Mouse (Mus musculus): Measurements from ENCODE around the gene Bbox1. TPM values are rescaled to one million over a fixed set of nuclear protein-coding genes. Genes with fewer than 3 reads are reported as not detected.

Gene Bbox1
- polyA plus RNA-seq (2015; fragmentation: Nextera tagmentation; extraction: Ambion mirVana) = 0.08 TPM in 1 of 2 replicates, not detected in the other

DNA sequence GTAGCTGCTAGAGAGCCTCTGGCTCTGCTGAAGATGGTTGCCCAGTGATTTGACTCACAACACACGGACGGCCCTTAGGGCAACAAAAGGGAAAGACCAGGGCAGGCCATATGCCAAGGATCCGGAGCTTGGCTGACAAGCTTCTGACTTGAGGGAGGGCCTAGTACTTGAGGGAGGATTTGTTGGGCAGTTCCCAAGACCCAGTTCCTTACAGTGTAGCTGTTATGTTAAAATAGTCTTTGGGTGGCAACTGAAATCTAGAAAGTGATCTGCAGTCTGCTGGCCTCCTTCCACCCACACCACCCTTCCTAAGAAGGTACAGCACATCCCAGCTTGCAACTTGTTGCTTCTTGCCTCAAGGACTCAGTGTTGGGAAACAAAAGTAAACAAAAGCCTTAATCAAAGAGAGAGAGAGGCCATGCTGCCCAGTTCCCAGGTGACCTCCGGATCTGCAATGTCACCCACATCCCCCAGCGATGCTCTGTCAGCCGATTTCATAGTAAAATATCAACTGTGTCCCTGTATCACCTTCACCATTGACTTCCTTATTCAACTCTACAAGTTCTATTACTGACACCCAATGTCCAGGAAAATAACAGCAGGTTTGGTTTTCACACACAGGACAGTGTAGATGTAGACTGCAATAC is at the start of gene Bbox1:
Gene Bbox1, minus strand, starts transcription at position 52 of the 647 bp plus-strand sequence.
- H3K4me2 ChIP-seq = no peak within 1 kb of the TSS
- 89% methylated on average over 6 of the region's 6 CpGs for whole genome bisulfite sequencing
- no peaks in the 10 kb centered on the region for H3K9me3 ChIP-seq
- no peaks in the 10 kb centered on the region for H3K4me1 ChIP-seq (replicated peaks)
- H3K27ac ChIP-seq = no peak within 1 kb of the TSS
- H3K9ac ChIP-seq = no peak within 1 kb of the TSS
- no peaks in the 10 kb centered on the region for H3K36me3 ChIP-seq
- no peak for ATAC-seq (ENCODE audit: low FRiP score)
- no peaks in the 10 kb centered on the region for H3K27me3 ChIP-seq
- H3K4me3 ChIP-seq = no peak within 1 kb of the TSS

DNA sequence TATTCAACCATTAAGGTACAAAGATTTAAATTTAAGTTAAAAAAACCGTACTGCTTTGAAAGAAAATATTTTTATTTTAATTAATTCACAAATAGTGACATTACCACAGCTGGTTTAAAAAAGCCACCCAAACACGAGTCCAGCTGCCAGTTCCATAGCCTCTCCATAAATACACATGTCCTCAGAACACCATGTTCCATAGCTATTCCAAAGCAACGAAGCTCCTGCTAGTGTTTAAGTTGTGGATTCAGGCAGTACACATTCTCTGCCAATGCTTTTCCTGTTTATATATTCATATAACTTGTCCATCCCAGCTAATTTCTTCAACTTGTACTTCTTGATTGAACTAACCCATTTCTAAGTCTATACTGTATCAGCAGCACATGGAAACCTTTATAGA is 49.5 kb upstream of the Bbox1 start:
- Histone ChIP-seq H3K36me3 (no peaks in the 10 kb centered on the region), H3K4me3 (no peak overlapping the region), H3K9me3 (no peaks in the 10 kb centered on the region), H3K27me3 (peaks cover 12% of the 10 kb centered on the region), H3K27ac (no peak overlapping the region), H3K4me2 (no peak overlapping the region), H3K9ac (no peak overlapping the region), H3K4me1 (replicated peaks) (peaks cover 11% of the 10 kb centered on the region)
- ATAC-seq (ENCODE audit: low FRiP score) = no peak
- 85% methylated on average over 3 of the region's 3 CpGs for WGBS

DNA sequence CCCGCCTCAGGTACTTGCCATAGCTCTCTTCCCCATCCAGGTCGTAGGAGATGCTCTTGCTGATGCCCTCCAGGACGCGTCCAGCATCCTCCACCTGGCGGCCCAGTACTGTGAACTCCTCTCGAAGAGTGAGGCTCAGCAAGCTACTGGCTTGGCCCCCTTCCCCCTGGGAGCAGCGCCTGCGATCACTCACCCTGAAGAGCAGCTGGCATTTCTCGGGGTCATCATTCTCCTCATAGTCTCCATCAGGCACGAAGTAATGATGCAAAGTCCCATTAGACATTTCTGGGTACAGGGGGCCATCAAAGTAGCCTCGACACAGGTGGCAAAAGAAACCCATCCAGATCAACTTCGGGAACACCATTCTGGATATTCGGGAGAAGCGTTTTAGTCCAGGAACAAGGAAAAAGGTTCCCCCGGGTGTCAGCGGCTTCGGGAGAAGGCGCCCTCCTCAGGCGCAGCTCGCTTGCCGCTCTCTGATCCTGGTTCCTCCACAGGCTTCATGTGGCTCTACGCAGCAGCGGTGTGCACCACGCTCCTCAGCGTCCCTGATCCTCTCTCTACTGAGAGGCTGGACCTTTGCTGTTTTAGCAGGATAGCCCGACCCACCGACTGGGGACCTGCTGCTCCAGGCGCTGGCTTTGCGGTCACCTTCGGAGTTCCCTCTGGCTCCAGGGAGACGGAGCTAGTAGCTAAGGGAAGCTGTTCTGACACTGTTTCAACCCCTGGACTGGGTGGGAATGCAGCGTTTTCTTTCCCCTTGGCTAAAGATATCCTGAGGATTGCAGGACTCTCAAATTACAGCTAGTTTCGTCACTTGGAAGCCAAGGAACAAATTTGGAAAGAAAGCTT is 48.3 kb upstream of the Bbox1 start, which contains the start of gene Fibin:
Gene Fibin, minus strand, starts transcription at position 752 of the 852 bp plus-strand sequence.
- no peaks in the 10 kb centered on the region for H3K36me3 ChIP-seq
- peaks cover 12% of the 10 kb centered on the region for H3K27me3 ChIP-seq
- peak within 1 kb of the TSS; percentile 87 for H3K4me2 ChIP-seq
- peak; percentile 84 for ATAC-seq (ENCODE audit: low FRiP score)
- H3K4me1 ChIP-seq (replicated peaks) = peaks cover 11% of the 10 kb centered on the region
- no peaks in the 10 kb centered on the region for H3K9me3 ChIP-seq
- peak within 1 kb of the TSS; percentile 52 for H3K4me3 ChIP-seq
- H3K27ac ChIP-seq = no peak within 1 kb of the TSS
- peak within 1 kb of the TSS; percentile 71 for H3K9ac ChIP-seq
- WGBS = 2% methylated on average over 33 of the region's 33 CpGs

DNA sequence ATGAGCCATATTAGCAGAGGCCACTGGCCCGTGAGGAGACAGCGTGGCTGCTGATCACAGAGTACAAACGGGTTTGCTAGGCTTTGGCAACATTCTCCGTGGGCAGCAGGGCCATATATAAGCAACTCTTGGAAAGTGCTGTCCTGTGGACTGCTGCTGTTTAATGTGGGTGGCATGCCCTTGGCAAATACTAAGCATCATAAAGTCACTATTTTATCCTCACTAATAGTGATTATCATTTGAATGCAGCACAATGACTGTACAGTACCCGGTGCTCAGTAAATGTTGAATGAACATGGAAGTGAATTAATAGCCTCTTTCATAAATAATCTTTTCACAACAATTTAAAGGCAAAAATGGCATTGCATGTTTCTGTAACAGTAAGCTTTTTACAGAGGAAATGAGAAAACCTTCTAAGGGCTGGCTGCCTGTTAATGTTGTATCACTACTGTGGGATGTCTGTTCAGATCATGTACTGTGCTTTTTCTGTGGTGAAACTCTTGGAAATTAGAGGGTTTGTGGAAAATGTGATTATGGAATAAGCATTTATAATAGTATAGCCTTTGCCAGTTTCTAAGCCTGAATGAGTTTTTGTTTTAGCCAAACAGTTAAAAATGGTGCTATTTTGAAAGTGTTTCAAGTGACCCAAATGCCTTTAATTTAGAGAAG is 39.1 kb upstream of the Bbox1 start:
- Histone ChIP-seq H3K27me3 (no peaks in the 10 kb centered on the region), H3K4me1 (replicated peaks) (peaks cover 6% of the 10 kb centered on the region), H3K4me2 (no peak overlapping the region), H3K36me3 (no peaks in the 10 kb centered on the region), H3K9me3 (no peaks in the 10 kb centered on the region), H3K4me3 (no peak overlapping the region), H3K27ac (no peak overlapping the region), H3K9ac (no peak overlapping the region)
- WGBS = 78% methylated on average over 5 of the region's 5 CpGs
- no peak for ATAC-seq (ENCODE audit: low FRiP score)

DNA sequence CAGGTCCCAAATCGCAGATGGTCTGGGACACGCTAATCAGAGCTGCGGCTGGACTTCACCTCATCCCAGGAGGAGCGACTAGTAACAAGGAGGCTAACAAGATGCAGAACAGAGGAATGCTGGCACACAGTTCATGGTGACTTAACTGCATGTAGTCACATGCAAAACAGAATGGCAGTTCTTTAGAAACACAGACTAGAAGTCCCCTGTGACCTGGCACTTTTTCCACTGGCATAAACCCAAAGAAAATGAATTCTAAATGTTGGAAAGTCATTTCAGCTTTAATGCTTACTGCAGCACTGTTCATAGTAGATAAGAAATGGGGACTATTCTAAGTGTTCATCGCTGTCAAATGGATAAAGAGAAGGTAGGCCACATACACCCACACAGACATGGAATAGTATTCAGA is 37.5 kb upstream of the Bbox1 start:
- Histone ChIP-seq H3K36me3 (no peaks in the 10 kb centered on the region), H3K9me3 (no peaks in the 10 kb centered on the region), H3K27me3 (no peaks in the 10 kb centered on the region), H3K4me3 (no peak overlapping the region), H3K27ac (no peak overlapping the region), H3K4me1 (replicated peaks) (peaks cover 6% of the 10 kb centered on the region), H3K4me2 (no peak overlapping the region), H3K9ac (no peak overlapping the region)
- WGBS = 29% methylated on average over 5 of the region's 5 CpGs
- peak; percentile 66; the same call in 1 of the 2 replicates for ATAC-seq (ENCODE audit: low FRiP score)

DNA sequence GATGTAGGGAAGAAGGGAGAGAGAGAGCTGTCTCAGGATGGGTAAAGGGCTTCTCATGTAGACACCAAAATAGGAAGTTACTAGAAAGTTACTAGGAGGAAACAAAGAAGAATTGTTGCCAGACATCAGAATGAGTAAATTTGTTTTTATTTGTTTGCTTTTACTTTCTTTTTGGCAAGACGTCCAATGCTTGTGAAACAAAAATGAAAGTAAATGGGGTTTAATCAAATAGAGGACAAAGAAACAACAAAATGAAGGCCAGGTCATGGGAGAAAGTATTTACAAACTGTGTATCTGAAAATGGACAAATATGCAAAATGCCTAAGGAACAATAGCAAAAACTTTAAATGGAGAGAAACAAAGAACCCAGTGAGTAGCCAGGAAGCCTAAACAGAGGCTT is 37.0 kb upstream of the Bbox1 start:
- H3K36me3 ChIP-seq = no peaks in the 10 kb centered on the region
- no peak overlapping the region for H3K4me3 ChIP-seq
- WGBS = 40% methylated on average over 1 of the region's 1 CpGs
- H3K4me1 ChIP-seq (replicated peaks) = peaks cover 6% of the 10 kb centered on the region
- ATAC-seq (ENCODE audit: low FRiP score) = no peak
- H3K9me3 ChIP-seq = no peaks in the 10 kb centered on the region
- no peak overlapping the region for H3K9ac ChIP-seq
- H3K27ac ChIP-seq = no peak overlapping the region
- H3K27me3 ChIP-seq = no peaks in the 10 kb centered on the region
- H3K4me2 ChIP-seq = no peak overlapping the region

DNA sequence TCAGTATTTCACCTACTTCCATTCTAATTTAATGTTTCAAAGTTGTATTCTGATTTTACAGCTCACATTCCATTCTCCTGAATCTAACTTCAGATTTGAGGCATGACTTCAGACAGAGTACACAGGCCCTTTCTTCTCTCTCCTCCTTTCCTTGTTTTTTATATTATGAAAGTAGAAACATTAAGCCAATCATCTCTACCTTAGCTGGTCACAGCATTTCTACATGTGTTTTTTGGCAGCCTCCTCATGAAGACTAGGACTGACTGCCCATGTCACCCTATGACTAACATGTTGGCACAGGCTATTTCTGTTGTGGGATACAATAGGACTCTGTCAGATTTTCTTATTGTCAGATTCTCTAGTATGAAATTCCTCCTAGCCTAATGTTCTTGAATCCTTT is 14.6 kb upstream of the Bbox1 start:
- no peak for ATAC-seq (ENCODE audit: low FRiP score)
- no peak overlapping the region for H3K4me3 ChIP-seq
- H3K27me3 ChIP-seq = no peaks in the 10 kb centered on the region
- no peaks in the 10 kb centered on the region for H3K4me1 ChIP-seq (replicated peaks)
- H3K9me3 ChIP-seq = no peaks in the 10 kb centered on the region
- no peak overlapping the region for H3K27ac ChIP-seq
- no peak overlapping the region for H3K9ac ChIP-seq
- H3K4me2 ChIP-seq = no peak overlapping the region
- H3K36me3 ChIP-seq = no peaks in the 10 kb centered on the region

DNA sequence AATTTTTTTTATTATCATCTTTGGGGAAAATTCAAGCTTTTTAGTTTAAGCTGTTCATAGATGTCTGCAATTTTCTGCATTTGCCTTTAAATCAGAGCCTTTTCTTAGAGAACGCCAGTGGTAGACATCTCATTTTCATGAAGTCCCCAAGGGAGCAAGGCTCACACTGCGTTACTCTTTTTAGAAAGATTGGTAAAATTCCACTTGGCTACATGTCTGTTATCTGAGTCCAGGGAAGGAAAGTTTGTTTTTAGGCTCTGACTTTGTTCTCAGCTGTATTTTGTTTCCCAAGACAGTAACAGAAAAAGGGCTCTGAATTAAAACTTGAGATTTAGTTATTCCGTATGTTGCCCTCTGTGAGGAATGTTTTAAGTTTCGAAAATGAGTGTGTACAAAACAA is 5.6 kb upstream of the Bbox1 start:
- no peak overlapping the region for H3K4me3 ChIP-seq
- no peak overlapping the region for H3K27ac ChIP-seq
- H3K4me1 ChIP-seq (replicated peaks) = no peaks in the 10 kb centered on the region
- H3K4me2 ChIP-seq = no peak overlapping the region
- 81% methylated on average over 4 of the region's 4 CpGs for WGBS
- ATAC-seq (ENCODE audit: low FRiP score) = no peak
- no peak overlapping the region for H3K9ac ChIP-seq
- H3K27me3 ChIP-seq = no peaks in the 10 kb centered on the region
- no peaks in the 10 kb centered on the region for H3K36me3 ChIP-seq
- no peaks in the 10 kb centered on the region for H3K9me3 ChIP-seq

DNA sequence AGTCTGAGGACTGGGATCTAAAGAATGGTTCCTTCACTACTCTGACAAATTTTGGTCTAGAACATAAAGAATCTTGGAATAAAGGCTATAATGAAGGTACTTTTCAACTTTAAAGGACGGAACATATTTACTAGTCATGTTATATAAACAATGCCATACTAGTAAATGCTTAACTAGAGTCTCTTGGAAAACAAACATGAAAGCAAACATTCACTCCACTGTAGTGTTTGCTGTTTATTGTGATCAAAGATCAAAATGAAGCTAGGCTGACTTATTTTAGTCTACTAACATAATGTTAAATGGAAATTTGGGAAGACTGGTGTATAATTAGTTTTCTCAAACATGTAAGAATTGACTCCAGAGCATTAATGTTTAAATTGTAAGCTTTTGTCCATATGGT is 4.9 kb upstream of the Bbox1 start:
- Histone ChIP-seq H3K36me3 (no peaks in the 10 kb centered on the region), H3K27me3 (no peaks in the 10 kb centered on the region), H3K9me3 (no peaks in the 10 kb centered on the region), H3K9ac (no peak overlapping the region), H3K4me1 (replicated peaks) (no peaks in the 10 kb centered on the region), H3K27ac (no peak overlapping the region), H3K4me3 (no peak overlapping the region), H3K4me2 (no peak overlapping the region)
- no peak for ATAC-seq (ENCODE audit: low FRiP score)
- WGBS = 77% methylated on average over 1 of the region's 1 CpGs

DNA sequence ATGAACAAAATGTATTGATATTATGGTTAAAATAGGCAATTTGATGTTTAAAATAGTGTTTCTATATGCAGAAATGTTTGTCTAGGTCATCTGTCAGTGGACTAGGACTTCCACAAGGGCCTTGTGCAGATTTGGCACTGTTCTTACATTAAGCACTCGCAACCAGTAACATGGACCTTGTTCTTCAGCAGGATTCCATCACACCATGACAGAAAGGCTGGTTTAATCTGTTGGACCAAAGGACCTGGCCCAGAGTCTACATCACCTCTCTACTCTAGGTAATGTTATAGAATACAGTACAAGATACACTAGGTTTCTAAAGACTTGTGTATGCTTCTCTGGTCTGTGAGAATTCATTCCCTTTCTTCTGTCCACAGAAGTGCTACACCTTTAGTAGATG is 4.4 kb upstream of the Bbox1 start:
- Histone ChIP-seq H3K27ac (no peak overlapping the region), H3K4me3 (no peak overlapping the region), H3K9ac (no peak overlapping the region), H3K4me2 (no peak overlapping the region), H3K4me1 (replicated peaks) (no peaks in the 10 kb centered on the region), H3K9me3 (no peaks in the 10 kb centered on the region), H3K27me3 (no peaks in the 10 kb centered on the region), H3K36me3 (no peaks in the 10 kb centered on the region)
- 87% methylated on average over 1 of the region's 1 CpGs for WGBS
- ATAC-seq (ENCODE audit: low FRiP score) = no peak

DNA sequence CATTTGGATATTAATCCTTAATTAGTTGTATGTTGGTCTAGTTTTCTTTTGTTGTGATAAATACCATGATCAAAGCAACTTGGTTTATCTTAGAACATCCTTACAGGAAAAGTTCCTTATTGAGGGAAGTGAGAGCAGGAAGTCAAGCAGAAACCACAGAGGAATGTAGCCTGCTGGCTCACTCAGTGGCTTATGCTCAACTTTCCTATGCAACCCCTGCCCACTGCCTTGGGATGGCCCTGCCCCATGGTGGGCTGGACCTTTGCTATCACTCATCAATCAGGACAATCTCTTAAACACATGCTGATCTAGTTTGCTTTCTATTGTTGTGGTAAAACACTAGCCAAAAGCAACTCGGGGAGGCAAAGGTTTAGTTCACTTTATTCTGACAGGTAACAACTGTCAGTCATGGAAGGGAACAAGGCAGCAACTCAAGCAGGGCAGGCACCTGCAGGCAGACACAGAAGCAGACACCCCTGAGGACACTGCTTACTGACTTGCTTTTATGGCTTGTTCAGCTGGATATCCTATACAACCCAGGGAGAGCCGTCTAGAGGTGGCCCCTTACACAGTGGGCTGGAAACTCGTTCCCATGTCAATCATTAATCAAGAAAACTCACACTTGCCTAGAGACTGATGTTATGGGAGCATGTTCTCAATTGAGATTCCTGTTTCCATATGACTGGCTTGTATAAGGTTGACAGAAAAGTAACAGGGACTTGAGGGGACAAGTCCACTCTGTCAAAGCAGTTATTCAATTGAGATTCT is 1.9 kb upstream of the Bbox1 start:
- Histone ChIP-seq H3K4me3 (no peak overlapping the region), H3K9ac (no peak overlapping the region), H3K36me3 (no peaks in the 10 kb centered on the region), H3K27me3 (no peaks in the 10 kb centered on the region), H3K9me3 (no peaks in the 10 kb centered on the region), H3K4me2 (no peak overlapping the region), H3K4me1 (replicated peaks) (no peaks in the 10 kb centered on the region), H3K27ac (no peak overlapping the region)
- WGBS = 17% methylated on average over 3 of the region's 3 CpGs
- no peak for ATAC-seq (ENCODE audit: low FRiP score)

DNA sequence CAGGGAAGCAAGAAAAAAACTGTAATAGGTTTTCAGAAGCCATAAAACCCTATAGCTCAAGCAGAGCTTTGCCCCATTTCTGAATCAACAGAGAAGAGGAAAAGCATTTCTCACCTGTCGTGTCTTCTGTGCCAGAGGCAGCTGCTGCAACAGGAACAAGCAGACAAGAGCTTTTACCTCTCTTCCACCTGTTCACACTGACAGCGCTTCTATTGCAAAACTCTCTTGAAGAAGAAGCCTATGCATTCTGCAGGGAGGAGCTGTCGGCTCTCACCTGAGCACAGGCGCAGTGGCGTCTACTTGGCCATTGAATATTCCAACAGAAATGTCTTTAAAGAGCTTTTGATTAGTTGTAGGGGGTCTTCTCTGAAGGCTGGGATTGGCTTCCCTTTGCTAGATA is 286 bp downstream of the Bbox1 start:
- 92% methylated on average over 5 of the region's 5 CpGs for WGBS
- no peak overlapping the region for H3K9ac ChIP-seq
- no peaks in the 10 kb centered on the region for H3K4me1 ChIP-seq (replicated peaks)

More for the DNA sequence above, 286 bp downstream of the Bbox1 start:
- Histone ChIP-seq H3K9me3 (no peaks in the 10 kb centered on the region), H3K27ac (no peak overlapping the region), H3K4me2 (no peak overlapping the region), H3K27me3 (no peaks in the 10 kb centered on the region), H3K4me3 (no peak overlapping the region), H3K36me3 (no peaks in the 10 kb centered on the region)
- ATAC-seq (ENCODE audit: low FRiP score) = no peak

Measured in hindbrain, embryonic 13.5 days (tissue).